Mouse (Mus musculus) erythroblast, embryonic 14.5 days (primary cell): ENCODE results near the gene Exph5. TPM values are rescaled to one million over a fixed set of nuclear protein-coding genes. Genes with fewer than 3 reads are reported as not detected.

Experiments used
- H3K27me3 ChIP-seq: 2 replicates; pipeline ENCODE4 v1.6.1; 2012; ENCODE audit warnings: inconsistent platforms; ENCODE audit not compliant: control insufficient read depth
- H3K36me3 ChIP-seq: 2 replicates; pipeline ENCODE4 v1.6.1; 2012; ENCODE audit warnings: mild to moderate bottlenecking, inconsistent platforms; ENCODE audit not compliant: control insufficient read depth
- H3K4me1 ChIP-seq: 2 replicates; pipeline ENCODE4 v1.6.1; 2012; ENCODE audit warnings: inconsistent platforms; ENCODE audit not compliant: control insufficient read depth
- H3K4me3 ChIP-seq: replicated peaks from 2 replicates; pipeline ENCODE3; 2012; ENCODE audit warnings: moderate library complexity, mild to moderate bottlenecking, inconsistent platforms
- H3K9me3 ChIP-seq: 2 replicates; pipeline ENCODE4 v1.6.1; 2012; ENCODE audit warnings: low read length, inconsistent platforms, mixed read lengths; ENCODE audit not compliant: control insufficient read depth
- GATA1 ChIP-seq: IDR thresholded peaks from 2 replicates; pipeline ENCODE4 v1.6.1; 2012; ENCODE audit warnings: low read length, inconsistent platforms, mixed read lengths
- TAL1 ChIP-seq: IDR thresholded peaks from 3 replicates; pipeline ENCODE4 v1.6.1; 2012; ENCODE audit warnings: low read length, inconsistent platforms, mixed read lengths
- polyA plus RNA-seq: library from polyadenylated mRNA; stranded (reverse); fragments of >175 nt; gene quantifications from 2 replicates; pipeline ENCODE4 v1.2.3, GENCODE M21; 2012

The Exph5 gene
- polyA plus RNA-seq, 1 experiment, result not detected

DNA sequence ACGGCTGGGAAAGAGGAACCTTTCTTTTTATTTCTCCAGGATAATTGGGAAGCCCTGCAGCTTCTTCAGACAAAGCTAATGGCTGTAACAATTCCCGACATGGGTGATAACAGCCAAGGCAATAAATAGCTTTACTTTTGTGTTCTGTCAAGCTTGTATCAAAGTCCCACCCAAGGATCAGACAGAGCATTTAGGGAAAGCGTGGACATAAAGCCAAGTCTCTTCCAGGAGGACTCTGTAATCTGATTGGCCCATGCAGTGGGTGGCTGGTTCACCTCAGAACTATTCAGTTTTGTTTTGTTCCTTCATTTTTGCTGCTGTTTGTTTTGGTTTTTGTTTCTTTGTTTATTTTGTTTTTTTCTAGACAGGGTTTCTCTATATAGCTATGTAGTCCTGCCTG, 44.3 kb downstream of the Exph5 start:
- Histone ChIP-seq H3K36me3 (no peaks in the 10 kb centered on the region), H3K9me3 (no peaks in the 10 kb centered on the region), H3K27me3 (peaks cover 13% of the 10 kb centered on the region), H3K4me1 (no peaks in the 10 kb centered on the region), H3K4me3 (no peak overlapping the region)
- TF ChIP-seq TAL1 (no peak), GATA1 (no peak)

GRCm38 (mm10) chr9:53346402-53346801, 44.9 kb downstream of the Exph5 start:
- no peak for TF ChIP-seq GATA1

DNA sequence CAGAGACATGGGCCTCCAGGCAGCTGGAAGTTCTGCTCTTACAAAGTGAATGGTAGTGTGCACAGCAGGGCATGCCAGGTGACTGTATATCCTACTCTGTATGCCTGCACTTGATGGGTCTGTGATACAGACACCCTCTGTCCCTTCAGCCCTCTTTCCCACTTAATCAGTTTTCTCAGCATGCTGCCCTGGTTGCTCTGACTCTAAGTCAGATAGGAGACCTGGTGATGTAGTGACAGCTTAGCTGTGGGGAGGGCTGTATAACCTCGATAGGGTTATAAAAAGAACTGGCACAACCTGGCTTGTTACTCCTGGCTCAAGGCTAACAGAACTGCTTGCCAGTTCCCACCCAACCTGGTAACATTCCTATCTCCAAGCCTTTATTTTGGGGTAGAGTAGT, 47.7 kb downstream of the Exph5 start:
- Histone ChIP-seq H3K27me3 (no peaks in the 10 kb centered on the region), H3K9me3 (no peaks in the 10 kb centered on the region), H3K36me3 (no peaks in the 10 kb centered on the region), H3K4me1 (no peaks in the 10 kb centered on the region), H3K4me3 (no peak overlapping the region)
- no peak for TF ChIP-seq GATA1
- no peak for TF ChIP-seq TAL1

More at GRCm38 (mm10) chr9:53346402-53346801, 44.9 kb downstream of the Exph5 start:
- peaks cover 7% of the 10 kb centered on the region for H3K27me3 ChIP-seq
- H3K9me3 ChIP-seq, result no peaks in the 10 kb centered on the region
- H3K36me3 ChIP-seq, result no peaks in the 10 kb centered on the region
- H3K4me1 ChIP-seq, result no peaks in the 10 kb centered on the region
- H3K4me3 ChIP-seq, result no peak overlapping the region

GRCm38 (mm10) chr9:53350331-53350730, 48.9 kb downstream of the Exph5 start:
- Histone ChIP-seq H3K36me3 (no peaks in the 10 kb centered on the region), H3K9me3 (no peaks in the 10 kb centered on the region), H3K27me3 (no peaks in the 10 kb centered on the region), H3K4me1 (no peaks in the 10 kb centered on the region), H3K4me3 (no peak overlapping the region)
- no peak for TF ChIP-seq TAL1
- no peak for TF ChIP-seq GATA1

DNA sequence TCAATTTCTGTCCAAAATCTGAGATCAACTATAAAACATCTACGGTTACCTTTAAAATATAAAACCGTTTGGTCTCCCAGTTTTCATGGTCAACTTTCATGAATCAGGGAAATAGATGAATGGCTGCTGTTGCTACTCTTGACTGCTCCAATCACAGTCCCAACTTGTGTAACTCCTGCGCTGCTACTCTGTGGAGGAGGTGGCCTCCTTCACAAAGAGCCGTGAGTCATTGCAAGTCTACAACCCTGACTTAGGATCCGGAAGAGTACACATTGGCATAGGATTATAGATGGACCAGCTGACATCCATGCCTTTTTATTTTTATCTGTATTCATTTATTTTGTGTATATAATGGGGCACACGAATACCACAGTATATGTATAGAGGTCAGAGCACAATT, 50.4 kb downstream of the Exph5 start:
- Histone ChIP-seq H3K4me1 (no peaks in the 10 kb centered on the region), H3K4me3 (no peak overlapping the region), H3K27me3 (no peaks in the 10 kb centered on the region), H3K36me3 (no peaks in the 10 kb centered on the region), H3K9me3 (no peaks in the 10 kb centered on the region)
- TF ChIP-seq GATA1 (no peak), TAL1 (no peak)

- H3K4me3 ChIP-seq, result no peak overlapping the region
- no peaks in the 10 kb centered on the region for H3K27me3 ChIP-seq
- no peaks in the 10 kb centered on the region for H3K36me3 ChIP-seq
- H3K9me3 ChIP-seq, result no peaks in the 10 kb centered on the region
- no peak for TF ChIP-seq GATA1
- TF ChIP-seq TAL1, result no peak
- no peaks in the 10 kb centered on the region for H3K4me1 ChIP-seq
These were observed 51.7 kb downstream of the Exph5 start for GRCm38 (mm10) chr9:53353161-53353560.

DNA sequence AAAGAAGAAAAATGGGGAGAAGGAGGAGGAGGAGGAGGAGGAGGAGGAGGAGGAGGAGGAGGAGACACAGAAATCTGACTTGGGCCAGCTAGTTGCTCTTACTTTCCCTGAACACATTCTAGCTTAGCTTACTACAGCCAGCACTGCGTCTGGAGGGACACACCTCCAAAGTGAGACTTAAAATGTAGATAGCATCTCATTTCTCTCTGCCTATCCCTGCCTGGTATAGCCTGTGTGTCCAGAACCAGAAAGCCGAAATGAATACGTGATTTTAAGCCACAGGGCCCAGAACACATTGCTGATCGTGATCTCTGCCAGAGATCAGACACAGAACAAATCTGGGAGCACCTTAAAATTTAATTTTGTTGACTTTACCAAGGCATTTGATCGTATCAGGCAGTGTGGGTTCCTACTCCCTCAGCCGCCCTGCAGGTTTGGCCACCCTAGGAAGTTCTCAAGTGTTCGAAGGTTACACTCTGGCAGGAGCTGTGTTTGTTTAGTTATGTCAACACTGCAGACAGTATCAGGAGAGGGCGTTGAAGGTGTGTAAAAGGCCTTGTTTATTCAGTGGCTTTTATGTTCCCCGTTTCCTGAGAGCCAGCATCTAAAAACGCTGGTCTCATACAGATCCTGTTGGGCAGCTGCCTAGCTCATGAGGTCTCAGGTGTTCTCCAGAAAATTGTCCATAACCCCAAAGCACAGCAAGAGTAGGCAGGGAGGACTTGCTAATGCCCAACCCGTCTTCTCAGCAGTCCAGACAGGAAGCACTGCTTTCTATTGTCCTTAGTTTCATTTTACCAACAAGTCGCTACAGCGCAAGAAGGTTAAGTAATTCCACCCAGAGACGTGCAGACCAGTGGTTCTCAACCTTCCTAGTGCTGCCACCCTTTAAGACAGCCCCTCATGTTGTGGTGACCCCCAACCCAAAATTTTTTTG, 55.0 kb downstream of the Exph5 start:
- no peaks in the 10 kb centered on the region for H3K36me3 ChIP-seq
- H3K27me3 ChIP-seq, result no peaks in the 10 kb centered on the region
- H3K9me3 ChIP-seq, result no peaks in the 10 kb centered on the region
- H3K4me1 ChIP-seq, result no peaks in the 10 kb centered on the region
- no peak for TF ChIP-seq GATA1
- no peak for TF ChIP-seq TAL1
- no peak overlapping the region for H3K4me3 ChIP-seq

DNA sequence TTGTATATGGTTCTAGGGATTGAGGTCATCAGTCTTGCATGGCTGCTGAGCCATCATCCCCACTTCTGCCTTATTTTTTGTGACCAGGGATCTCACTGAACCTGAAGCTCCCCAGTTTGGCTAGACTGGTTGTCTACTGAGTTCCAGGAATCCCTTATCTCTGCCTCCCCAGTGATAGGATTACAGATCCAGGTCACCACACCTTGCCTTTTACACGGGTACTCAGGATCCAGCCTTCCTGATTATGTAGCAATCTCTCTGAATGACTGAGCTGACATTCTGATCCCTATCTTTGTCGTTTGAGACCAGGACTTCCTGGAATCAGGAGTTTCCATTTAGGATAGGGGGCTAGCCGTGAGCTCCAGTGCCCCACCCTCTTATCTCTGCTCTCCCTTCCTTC, 69.9 kb downstream of the Exph5 start:
- no peaks in the 10 kb centered on the region for H3K4me1 ChIP-seq
- H3K27me3 ChIP-seq, result no peaks in the 10 kb centered on the region
- TF ChIP-seq GATA1 (no peak), TAL1 (no peak)
- H3K9me3 ChIP-seq, result no peaks in the 10 kb centered on the region
- no peaks in the 10 kb centered on the region for H3K36me3 ChIP-seq
- H3K4me3 ChIP-seq, result no peak overlapping the region

DNA sequence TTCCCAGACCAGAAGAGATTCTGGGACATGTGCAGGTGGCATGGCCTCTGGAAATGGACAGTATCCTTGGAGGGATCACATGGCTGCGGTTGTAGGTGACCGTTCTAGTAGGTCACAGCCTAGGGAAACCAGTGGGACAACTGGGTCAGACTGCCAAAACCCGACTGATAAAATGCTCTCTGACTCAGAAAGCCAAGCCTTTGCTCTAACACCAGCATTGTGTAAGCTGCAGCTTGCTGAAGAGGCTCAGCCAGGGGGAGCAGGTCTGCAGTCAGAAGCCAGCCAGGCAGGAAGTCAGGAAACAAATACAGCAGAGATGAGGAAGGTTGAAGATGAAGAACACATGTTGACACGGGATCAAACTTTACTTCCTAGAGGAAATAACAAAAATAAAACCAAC, 74.4 kb downstream of the Exph5 start:
- H3K4me3 ChIP-seq, result no peak overlapping the region
- no peaks in the 10 kb centered on the region for H3K36me3 ChIP-seq
- H3K27me3 ChIP-seq, result no peaks in the 10 kb centered on the region
- TF ChIP-seq TAL1 (no peak), GATA1 (no peak)
- no peaks in the 10 kb centered on the region for H3K9me3 ChIP-seq
- H3K4me1 ChIP-seq, result no peaks in the 10 kb centered on the region
